Mouse (Mus musculus) lung, adult 2 months (tissue): Measurements from ENCODE around the gene Wdr74.

Experiments used
- CTCF ChIP-seq: fragments of 200-500 bp; IDR thresholded peaks from 2 replicates; pipeline ENCODE4 v1.5.1; 2011; ENCODE audit warnings: mild to moderate bottlenecking, low read length, control low read depth; ENCODE audit not compliant: insufficient read depth
- POLR2A ChIP-seq: fragments of 200-500 bp; IDR thresholded peaks from 2 replicates; pipeline ENCODE4 v1.6.1; 2011; ENCODE audit warnings: low read depth, mild to moderate bottlenecking, control low read depth, low read length, borderline replicate concordance; ENCODE audit errors: extremely low read depth

DNA sequence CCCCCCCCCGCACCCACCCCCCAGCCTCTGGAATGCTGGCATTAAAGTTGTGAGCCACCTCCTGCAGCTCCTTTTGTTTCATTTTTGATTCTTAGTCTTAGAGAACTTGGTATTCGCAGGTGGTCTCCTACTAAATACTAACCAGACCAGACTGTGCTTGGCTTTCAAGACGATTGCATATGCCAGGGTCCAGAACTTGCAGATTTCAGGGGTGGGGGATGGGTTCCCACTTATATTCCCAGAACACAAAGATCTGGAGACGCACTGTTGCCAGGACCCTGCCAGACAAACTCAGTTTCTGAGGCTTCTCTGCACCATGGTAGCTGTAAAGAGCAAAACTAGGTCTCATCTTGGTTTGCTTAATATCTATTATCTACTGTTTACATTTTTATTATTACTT, 32.1 kb upstream of the Wdr74 start:
- TF ChIP-seq POLR2A = no peak
- TF ChIP-seq CTCF = no peak
